Mouse (Mus musculus): ENCODE data around the gene Tln2.

GRCm38 (mm10) chr9:67287457-67287856 lies 272.0 kb downstream of the Tln2 start:
- no peak for TF ChIP-seq POLR2A (IDR thresholded peaks at IDR 0.05; ENCODE audit: low read depth, low read length)
- TF ChIP-seq CTCF (IDR thresholded peaks at IDR 0.05; ENCODE audit: extremely low read depth, insufficient read depth, insufficient read length, insufficient replicate concordance): no peak

Data from spleen, adult 2 months (tissue).